Mouse (Mus musculus): ENCODE measurements around the gene Gm16430. TPM values are rescaled to one million over a fixed set of nuclear protein-coding genes. Genes with fewer than 3 reads are reported as not detected.

The Gm16430 gene
- not detected for total RNA-seq (2023)

GRCm38 (mm10) chrX:54621911-54622310, at the start of gene Gm16430:
Gene Gm16430, plus strand, starts transcription at chrX:54622211.

Other genes with a start within 250 kb of the Gm16430 start
- not detected for gene Gm16405, start 91.0 kb upstream of the Gm16430 start, total RNA-seq (2023)